In the genomic region with DNA sequence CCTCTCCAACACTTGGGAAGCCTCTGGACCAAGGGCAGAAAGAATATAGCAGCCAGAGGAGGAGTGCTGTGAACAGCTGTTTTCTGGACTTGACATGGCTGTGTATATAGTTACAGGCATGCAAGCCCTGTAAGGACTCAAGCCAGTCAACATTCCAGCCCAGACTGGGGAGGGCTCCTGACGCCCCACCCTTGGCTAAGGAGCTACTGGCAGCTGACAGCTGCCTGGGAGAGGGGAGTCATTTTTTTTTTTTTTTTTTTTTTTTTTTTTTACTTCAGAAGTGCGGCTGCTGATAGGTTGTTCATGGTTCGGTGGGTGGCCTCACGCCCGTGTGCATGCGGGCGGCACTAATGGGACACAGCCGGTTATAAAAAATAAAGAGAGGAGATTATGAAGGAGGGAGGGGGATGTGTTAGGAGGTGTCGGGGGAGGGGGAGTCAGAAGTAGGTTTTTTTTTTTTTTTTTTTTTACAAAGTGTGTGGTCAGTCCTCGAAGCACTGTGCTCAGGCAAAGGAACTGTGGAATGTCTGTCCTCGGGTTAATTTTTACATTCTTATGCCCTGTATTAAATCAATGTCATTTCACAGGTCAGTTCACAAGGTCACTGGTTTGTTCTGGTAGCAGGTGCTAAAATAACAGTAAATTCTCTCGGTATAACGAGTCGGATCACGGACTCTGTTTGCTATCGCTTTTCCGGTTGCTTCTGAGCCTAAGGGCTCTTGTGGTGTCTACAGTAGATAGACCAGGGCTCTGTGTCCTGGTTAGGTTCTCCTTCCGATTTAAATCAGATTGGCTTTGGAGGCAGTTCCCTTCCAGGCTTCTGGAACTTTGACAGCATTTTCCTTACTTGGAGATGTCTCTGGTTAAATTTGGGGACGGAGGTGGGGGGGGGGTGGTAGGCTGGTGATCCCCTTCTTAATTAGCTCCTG, we compare ENCODE assay signal across 8 mouse cellular contexts.
DNase-seq lines count a peak whose midpoint lies in the region; ATAC-seq and TF ChIP-seq lines count a peak whose summit lies in the region.

No protein-coding gene starts in this region.

- peak; percentile 37; the same call in 1 of the 2 replicates for ATAC-seq in hindbrain, embryonic 14.5 days (ENCODE audit: low FRiP score)
- ATAC-seq in megakaryocyte-erythroid progenitor cell, adult 5-6 weeks (replicated peaks; ENCODE audit: low FRiP score, low TSS enrichment, poor library complexity, severe bottlenecking), result no peak

- H3K79me2 ChIP-seq in myocyte (ENCODE audit: control insufficient read depth, insufficient read depth), result no peaks in the 10 kb centered on the region

- peak overlapping the region; percentile 45 for H3K4me2 ChIP-seq in hindbrain, embryonic 14.5 days (replicated peaks)
- peak overlapping the region; percentile 84 for H3K4me2 ChIP-seq in myocyte (ENCODE audit: low read depth)

- 0 out of 2 replicates have a peak overlapping the region, but pooled peaks have one; percentile 2 for H3K4me3 ChIP-seq in brown adipose tissue, adult 24 weeks (ENCODE audit: insufficient read depth, low read depth, low read length)
- H3K4me3 ChIP-seq in hindbrain, embryonic 14.5 days (replicated peaks; ENCODE audit: low read length), result no peak overlapping the region; the same call in 1 of the 2 replicates
- peak overlapping the region; percentile 0 for H3K4me3 ChIP-seq in myocyte

- no peak for TF ChIP-seq POLR2A in myocyte (IDR thresholded peaks at IDR 0.05; ENCODE audit: insufficient read length, low read depth)

- H3K27me3 ChIP-seq in hindbrain, embryonic 14.5 days (ENCODE audit: control insufficient read depth, insufficient read depth, low read length), result no peaks in the 10 kb centered on the region
- H3K27me3 ChIP-seq in myocyte (ENCODE audit: control insufficient read depth, insufficient read depth, insufficient read length), result no peaks in the 10 kb centered on the region

- peak; percentile 48 for DNase-seq in gastrocnemius, adult 18-20 months (ENCODE audit: low spot score)
- DNase-seq in hindbrain, embryonic 14.5 days (ENCODE audit: low spot score), result peak; percentile 46
- DNase-seq in liver, result peak; percentile 15
- DNase-seq in ovary, adult 18-20 months (ENCODE audit: low spot score), result no peak
- no peak for DNase-seq in thymus, postnatal 36 days

- no peaks in the 10 kb centered on the region for H3K36me3 ChIP-seq in hindbrain, embryonic 14.5 days (replicated peaks; ENCODE audit: control insufficient read depth, insufficient read depth)
- no peaks in the 10 kb centered on the region for H3K36me3 ChIP-seq in myocyte (ENCODE audit: control insufficient read depth, insufficient read depth)

- H3K4me1 ChIP-seq in brown adipose tissue, adult 24 weeks (ENCODE audit: control insufficient read depth, insufficient read depth, insufficient read length, low read length), result no peaks in the 10 kb centered on the region; the same call in 1 of the 2 replicates
- H3K4me1 ChIP-seq in hindbrain, embryonic 14.5 days (replicated peaks; ENCODE audit: control insufficient read depth, insufficient read depth, low read length), result peaks cover 8% of the 10 kb centered on the region

- no peak overlapping the region for H3ac ChIP-seq in myocyte (ENCODE audit: control insufficient read depth, insufficient read length)

- H3K9me3 ChIP-seq in hindbrain, embryonic 14.5 days (ENCODE audit: control insufficient read depth, low read length), result no peaks in the 10 kb centered on the region

- H3K27ac ChIP-seq in brown adipose tissue, adult 24 weeks (replicated peaks; ENCODE audit: low read depth, low read length), result no peak overlapping the region
- H3K27ac ChIP-seq in hindbrain, embryonic 14.5 days, result no peak overlapping the region

- H3K9ac ChIP-seq in hindbrain, embryonic 14.5 days, result no peak overlapping the region

- WGBS in hindbrain, embryonic 14.5 days, result 10% methylated on average over 19 of the region's 19 CpGs

TF ChIP-seq in myocyte, 11 proteins besides CTCF, POLR2A, EP300 and RAD21:
- peak; percentile 6 for TF ChIP-seq SRF (IDR thresholded peaks at IDR 0.05; ENCODE audit: control insufficient read depth, insufficient read length, low read depth)
- TF ChIP-seq MYOG (IDR thresholded peaks at IDR 0.05; ENCODE audit: control insufficient read depth in 1 of 3, insufficient read depth in 1 of 3, insufficient read length in 2 of 3, low read depth in 2 of 3), result peak; percentile 71 to 90 (median 76)
- peak; percentile 65 for TF ChIP-seq TCF3 (IDR thresholded peaks at IDR 0.05; ENCODE audit: insufficient read length, low read depth)
- TF ChIP-seq USF1 (IDR thresholded peaks at IDR 0.05; ENCODE audit: low read depth), result no peak
- no peak for TF ChIP-seq MAX (IDR thresholded peaks at IDR 0.05; ENCODE audit: low read depth)
- TF ChIP-seq E2F4 (IDR thresholded peaks at IDR 0.05; ENCODE audit: insufficient read depth), result no peak
- peak; percentile 91 to 96 (median 93) for TF ChIP-seq MYOD1 (IDR thresholded peaks at IDR 0.05; ENCODE audit: control insufficient read depth in 1 of 3, insufficient read length in 2 of 3, low read depth in 2 of 3)
- no peak for TF ChIP-seq POLR2AphosphoS2 (IDR thresholded peaks at IDR 0.05; ENCODE audit: insufficient read length, low read depth)
- no peak for TF ChIP-seq CEBPB (IDR thresholded peaks at IDR 0.05; ENCODE audit: insufficient read depth, poor library complexity, severe bottlenecking)
- TF ChIP-seq TCF12 (IDR thresholded peaks at IDR 0.05; ENCODE audit: insufficient read depth, poor library complexity, severe bottlenecking), result peak; percentile 76
- no peak for TF ChIP-seq REST (IDR thresholded peaks at IDR 0.05; ENCODE audit: insufficient read depth, insufficient read length)

Comparison
In these comparisons a context has a peak if more than half of its experiments do, and no peak if none do; other contexts are left out.
1. DNase-seq: peak in gastrocnemius, adult 18-20 months (single experiment), hindbrain, embryonic 14.5 days (single experiment) and liver (single experiment); none in ovary, adult 18-20 months (single experiment) and thymus, postnatal 36 days (0 of 2).